ENCODE assay signal across 8 mouse cellular contexts in the genomic region with DNA sequence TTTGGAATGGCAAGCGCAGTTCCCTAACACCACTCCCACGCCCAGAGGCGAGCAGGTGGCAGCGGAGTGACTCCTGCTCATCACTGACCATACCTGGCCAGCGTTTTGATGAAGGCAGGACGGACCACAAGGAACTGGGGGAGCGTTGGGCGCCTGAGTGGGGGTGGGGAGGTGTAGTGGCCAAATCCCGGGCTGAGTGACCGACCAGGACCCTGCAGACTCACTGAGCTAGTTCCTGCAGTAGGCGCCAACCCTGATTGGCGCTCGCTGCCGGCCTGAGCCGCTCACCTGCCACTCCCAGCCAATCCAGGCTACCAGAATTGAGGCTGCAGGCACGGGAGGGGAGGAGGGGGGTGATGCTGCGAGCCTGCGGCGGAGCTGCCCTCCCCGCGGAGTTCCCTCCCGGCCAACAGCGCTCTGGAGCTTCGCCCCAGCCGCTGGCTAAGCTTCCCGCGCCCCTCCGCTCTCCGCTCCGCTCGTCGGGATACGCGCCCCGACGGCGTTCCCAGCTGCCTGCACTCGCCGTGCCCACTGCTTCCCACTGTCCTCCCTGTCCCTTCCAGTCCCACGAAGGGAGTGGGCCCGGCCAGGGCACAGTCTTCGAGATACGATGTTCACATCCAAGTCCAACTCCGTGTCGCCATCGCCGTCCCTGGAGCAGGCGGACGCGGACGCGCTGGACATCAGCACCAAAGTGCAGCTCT. TPM values are rescaled to one million over a fixed set of nuclear protein-coding genes. Genes with fewer than 3 reads are reported as not detected.
DNase-seq lines count a peak whose midpoint lies in the region; ATAC-seq and TF ChIP-seq lines count a peak whose summit lies in the region.

A gene (plus strand): TSS at position 323 of the 704 bp plus-strand sequence.

- H3K4me1 ChIP-seq in liver, adult 2 months (ENCODE audit: control insufficient read depth, insufficient read depth, low read length) = no peaks in the 10 kb centered on the region
- peaks cover 10% of the 10 kb centered on the region for H3K4me1 ChIP-seq in midbrain, embryonic 16.5 days (ENCODE audit: control insufficient read depth, insufficient read depth, low read length)

- H3K9ac ChIP-seq in liver, adult 2 months (ENCODE audit: low read depth, low read length) = no peak within 1 kb of the TSS
- H3K9ac ChIP-seq in midbrain, embryonic 16.5 days (ENCODE audit: low read depth, low read length) = peak within 1 kb of the TSS; percentile 55

- ATAC-seq in CD4-positive, CD25-positive, alpha-beta regulatory T cell, adult 4 months = no peak
- ATAC-seq in midbrain, embryonic 16.5 days = peak; percentile 63

- peak within 1 kb of the TSS; percentile 35; the same call in 1 of the 2 replicates for H3K27ac ChIP-seq in gastrocnemius, adult 2 months
- no peak within 1 kb of the TSS for H3K27ac ChIP-seq in liver, adult 2 months (replicated peaks; ENCODE audit: insufficient read depth, low read depth, low read length)
- H3K27ac ChIP-seq in midbrain, embryonic 16.5 days (ENCODE audit: low read length) = no peak within 1 kb of the TSS

- intact Hi-C loops in gastrocnemius, adult 2 months (cut with DNase I) = no loop called here

- DNase-seq in CD4-positive, CD25-positive, alpha-beta regulatory T cell, adult 2 months (ENCODE audit: low read depth, low spot score) = peak; percentile 8
- peak; percentile 70 to 71 for DNase-seq in cerebellum, postnatal 10 days
- DNase-seq in gastrocnemius, adult 2 months = peak; percentile 67
- DNase-seq in kidney, adult 11 months = peak; percentile 85
- no peak for DNase-seq in liver, adult 2 months (ENCODE audit: extremely low read depth, low read depth, low spot score)
- DNase-seq in urinary bladder, adult 2 months (ENCODE audit: low spot score) = peak; percentile 50

- WGBS in liver, adult 2 months = 6% methylated on average over 50 of the region's 52 CpGs
- WGBS in midbrain, embryonic 16.5 days = under 1% methylated on average over 49 of the region's 52 CpGs

- no peaks in the 10 kb centered on the region for H3K79me2 ChIP-seq in liver, adult 2 months (ENCODE audit: control insufficient read depth, insufficient read depth, low read length)

- H3K9me3 ChIP-seq in midbrain, embryonic 16.5 days (replicated peaks; ENCODE audit: control insufficient read depth, low read length, poor library complexity, severe bottlenecking) = no peaks in the 10 kb centered on the region

- no peak for TF ChIP-seq CTCF in gastrocnemius, adult 2 months (IDR thresholded peaks at IDR 0.05)
- no peak for TF ChIP-seq CTCF in liver, adult 2 months (IDR thresholded peaks at IDR 0.05; ENCODE audit: low read depth, low read length)

- H3K4me3 ChIP-seq in gastrocnemius, adult 2 months = peak within 1 kb of the TSS; percentile 68
- H3K4me3 ChIP-seq in liver, adult 2 months (ENCODE audit: insufficient read depth, low read depth, low read length) = peak within 1 kb of the TSS; percentile 30; the same call in 1 of the 2 replicates
- H3K4me3 ChIP-seq in midbrain, embryonic 16.5 days (ENCODE audit: low read depth, low read length) = peak within 1 kb of the TSS; percentile 42

- no peaks in the 10 kb centered on the region for H3K36me3 ChIP-seq in liver, adult 2 months (ENCODE audit: control insufficient read depth, insufficient read depth, low read length)
- H3K36me3 ChIP-seq in midbrain, embryonic 16.5 days (ENCODE audit: control insufficient read depth, insufficient read depth, low read length) = no peaks in the 10 kb centered on the region

- peaks cover 10% of the 10 kb centered on the region for H3K27me3 ChIP-seq in liver, adult 2 months (ENCODE audit: control insufficient read depth, insufficient read depth, low read length)
- peaks cover 24% of the 10 kb centered on the region for H3K27me3 ChIP-seq in midbrain, embryonic 16.5 days (ENCODE audit: control insufficient read depth, insufficient read depth, low read depth, low read length)

- TF ChIP-seq POLR2A in liver, adult 2 months (IDR thresholded peaks at IDR 0.05; ENCODE audit: extremely low read depth, insufficient read depth, low read length) = no peak

- H3K4me2 ChIP-seq in midbrain, embryonic 16.5 days (ENCODE audit: low read length) = peak within 1 kb of the TSS; percentile 70

RNA-seq across cellular contexts. Expression of the gene that starts here (rescaled TPM):
- polyA plus RNA-seq in CD4-positive, CD25-positive, alpha-beta regulatory T cell, adult 4 months (2017; shearing (Covaris generic)) = under 1 TPM; 0.28 to 0.90 TPM
- total RNA-seq in gastrocnemius, adult 2 months (2021) = under 1 TPM; 0.17 to 0.41 TPM
- 0.07 TPM in 1 of 2 replicates, not detected in the other for total RNA-seq in liver, adult 2 months (2014; rRNA removed)
- polyA plus RNA-seq in liver, adult 2 months (2012; rRNA removed) = not detected in 2 replicates
- 3.0 and 3.9 TPM in 2 replicates for polyA plus RNA-seq in midbrain, embryonic 16.5 days (2015; fragmentation: Nextera tagmentation; extraction: Ambion mirVana)
- polyA plus RNA-seq in urinary bladder, adult 2 months (2012; rRNA removed) = 6.5 and 7.7 TPM in 2 replicates

Comparison
In these comparisons a context has a peak if more than half of its experiments do, and no peak if none do; other contexts are left out.
1. Peak in DNase-seq, H3K4me3 ChIP-seq and H3K27ac ChIP-seq in gastrocnemius, adult 2 months; RNA of the gene not detected or under 1 TPM.